Mouse (Mus musculus) heart, adult 2 months (tissue): ENCODE results near the gene Pcf11. TPM values are rescaled to one million over a fixed set of nuclear protein-coding genes. Genes with fewer than 3 reads are reported as not detected.

ENCODE experiments used
- DNase-seq, 2 experiments: peaks; one replicate each; pipeline ENCODE4 v3.0.0; 2021
- H3K27ac ChIP-seq: fragments of 200-600 bp; 2 replicates; pipeline ENCODE4 v1.8.1; 2022
- H3K27me3 ChIP-seq: fragments of 200-500 bp; 2 replicates; pipeline ENCODE4 v1.6.1; 2012; ENCODE audit warnings: mild to moderate bottlenecking, low read length, inconsistent platforms, mixed read lengths; ENCODE audit not compliant: control insufficient read depth, insufficient read depth
- H3K36me3 ChIP-seq: fragments of 200-500 bp; 2 replicates; pipeline ENCODE4 v1.6.1; 2012; ENCODE audit warnings: low read length, inconsistent platforms; ENCODE audit not compliant: control insufficient read depth, insufficient read depth
- H3K4me1 ChIP-seq: fragments of 200-500 bp; 2 replicates; pipeline ENCODE4 v1.6.1; 2011; ENCODE audit warnings: low read length; ENCODE audit not compliant: control insufficient read depth, insufficient read depth
- H3K4me3 ChIP-seq: fragments of 200-600 bp; 2 replicates; pipeline ENCODE4 v1.8.1; 2022
- H3K79me2 ChIP-seq: fragments of 200-500 bp; replicated peaks from 2 replicates; pipeline ENCODE4 v1.6.1; 2012; ENCODE audit warnings: mild to moderate bottlenecking, inconsistent platforms, low read length, moderate library complexity, mixed read lengths; ENCODE audit not compliant: control insufficient read depth, insufficient read depth
- H3K9ac ChIP-seq: fragments of 200-500 bp; 2 replicates; pipeline ENCODE4 v1.6.1; 2012; ENCODE audit warnings: low read depth, mild to moderate bottlenecking, control low read depth, inconsistent platforms, low read length, mixed read lengths
- CTCF ChIP-seq: fragments of 200-600 bp; IDR thresholded peaks from 2 replicates; pipeline ENCODE4 v1.8.1; 2022; ENCODE audit warnings: antibody characterized with exemption, mild to moderate bottlenecking, moderate library complexity
- EP300 ChIP-seq: fragments of 200-500 bp; IDR thresholded peaks from 2 replicates; pipeline ENCODE4 v1.6.1; 2011; ENCODE audit warnings: low read depth, low read length, control low read depth; ENCODE audit not compliant: insufficient read depth
- POLR2A ChIP-seq: fragments of 200-500 bp; IDR thresholded peaks from 2 replicates; pipeline ENCODE4 v1.6.1; 2011; ENCODE audit warnings: mild to moderate bottlenecking, low read depth, low read length, control low read depth; ENCODE audit not compliant: insufficient read depth
- WGBS: fragments of 180-500 bp; shearing (Covaris S2); methylation state at CpG from one replicate; pipeline ENCODE4 v1.1.7; 2018; 5-methylcytosine and 5-hydroxymethylcytosine counted together
- intact Hi-C: fragments of 180-260 bp; cut with DNase I; formaldehyde crosslinking; loops from one replicate; pipeline ENCODE4 v1.15.1; 2025
- polyA plus RNA-seq: library from polyadenylated mRNA; depleted of rRNA; stranded (reverse); fragments of >200 nt; gene quantifications from 2 replicates; pipeline ENCODE4 v1.2.3, GENCODE M21; 2012
- total RNA-seq, 2 experiments: library from RNA; stranded (reverse); gene quantifications; 2 replicates each; pipeline ENCODE4 v1.2.3; 2021

The Pcf11 gene
- total and polyA plus RNA-seq, 3 experiments: 8.7 to 25.0 (median 22.4) TPM

DNA sequence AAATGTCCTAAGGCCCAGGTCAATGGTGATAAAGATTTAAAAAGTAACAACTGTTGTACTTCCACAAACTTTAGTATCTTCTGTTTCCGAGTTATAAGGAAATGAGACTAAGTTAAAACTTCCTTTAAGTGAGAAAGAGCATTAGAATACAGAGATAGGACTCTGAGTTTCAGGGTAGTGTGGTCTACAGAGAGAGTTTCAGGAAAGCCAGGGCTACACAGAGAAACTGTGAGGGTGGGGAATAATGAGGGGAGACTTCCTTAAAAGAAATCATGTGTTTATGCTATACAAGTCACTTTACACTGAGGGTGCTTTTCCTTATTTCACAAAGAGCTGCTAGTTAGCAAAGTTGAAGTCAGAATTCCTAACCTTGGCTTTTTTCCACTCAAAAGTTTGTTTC is 16.4 kb downstream of the Pcf11 start:
- no peaks in the 10 kb centered on the region for H3K79me2 ChIP-seq
- 48% methylated on average over 1 of the region's 1 CpGs for WGBS

DNA sequence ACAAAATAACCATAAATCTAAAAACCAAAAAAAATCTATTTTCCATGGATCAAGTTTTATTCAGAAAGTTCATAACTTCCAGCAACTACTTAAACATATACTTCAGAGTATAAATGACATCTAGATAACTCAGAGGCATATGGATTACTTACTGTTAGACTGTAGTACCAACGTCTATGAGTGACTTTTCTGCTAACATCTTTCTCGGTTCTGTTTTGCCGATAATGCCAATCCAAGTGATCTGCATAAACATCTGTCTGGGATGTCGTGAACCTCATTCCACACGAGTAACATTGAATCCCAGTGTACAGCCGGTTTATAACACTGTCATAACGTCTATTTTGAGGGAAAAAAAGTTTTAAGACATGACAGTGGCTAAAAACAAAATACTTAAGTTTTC is 21.9 kb downstream of the Pcf11 start:
- no peak overlapping the region for H3K27ac ChIP-seq
- no peaks in the 10 kb centered on the region for H3K79me2 ChIP-seq
- DNase-seq: no peak
- H3K36me3 ChIP-seq: peaks cover 22% of the 10 kb centered on the region
- TF ChIP-seq CTCF: no peak
- no peak for TF ChIP-seq POLR2A
- no peak for TF ChIP-seq EP300
- H3K4me3 ChIP-seq: no peak overlapping the region
- 77% methylated on average over 7 of the region's 7 CpGs for WGBS
- intact Hi-C loops: loop anchor here (2.0 kb wide), 1 partner anchor 21 kb away; the partner anchor contains the start of gene Pcf11
- H3K4me1 ChIP-seq: peaks cover 2% of the 10 kb centered on the region; the same call in 1 of the 2 replicates
- no peak overlapping the region for H3K9ac ChIP-seq
- H3K27me3 ChIP-seq: no peaks in the 10 kb centered on the region

More for the DNA sequence above, 16.4 kb downstream of the Pcf11 start:
- H3K27ac ChIP-seq: no peak overlapping the region
- intact Hi-C loops: no loop called here
- no peak overlapping the region for H3K9ac ChIP-seq
- peaks cover 36% of the 10 kb centered on the region for H3K36me3 ChIP-seq
- H3K27me3 ChIP-seq: no peaks in the 10 kb centered on the region
- no peak for DNase-seq
- H3K4me1 ChIP-seq: peaks cover 3% of the 10 kb centered on the region
- no peak overlapping the region for H3K4me3 ChIP-seq
- TF ChIP-seq EP300: no peak
- no peak for TF ChIP-seq CTCF
- TF ChIP-seq POLR2A: no peak

DNA sequence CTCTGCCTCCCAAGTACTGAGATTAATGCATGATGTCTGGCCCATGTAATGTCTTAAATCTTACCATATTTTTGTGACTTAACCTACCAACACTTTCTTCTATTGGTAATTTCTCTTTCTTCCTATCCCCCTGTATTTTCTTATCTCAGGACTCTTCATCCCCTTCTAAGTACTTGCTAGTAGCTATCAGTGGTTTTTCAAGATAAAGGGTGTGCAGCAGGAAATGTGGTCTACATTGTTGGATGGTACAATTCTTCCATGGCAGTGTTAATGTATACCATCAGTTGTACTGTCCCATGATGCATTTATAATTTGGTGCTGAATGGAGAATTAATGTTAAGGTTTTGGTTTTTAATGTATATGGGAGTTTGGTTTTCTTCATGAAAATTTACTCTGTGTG is 27.4 kb downstream of the Pcf11 start:
- no peak overlapping the region for H3K4me3 ChIP-seq
- H3K79me2 ChIP-seq: no peaks in the 10 kb centered on the region
- intact Hi-C loops: no loop called here
- peaks cover 20% of the 10 kb centered on the region for H3K36me3 ChIP-seq
- no peaks in the 10 kb centered on the region for H3K4me1 ChIP-seq
- no peak overlapping the region for H3K27ac ChIP-seq
- DNase-seq: no peak
- no peak overlapping the region for H3K9ac ChIP-seq
- H3K27me3 ChIP-seq: no peaks in the 10 kb centered on the region
- TF ChIP-seq POLR2A: no peak
- no peak for TF ChIP-seq CTCF
- no peak for TF ChIP-seq EP300

DNA sequence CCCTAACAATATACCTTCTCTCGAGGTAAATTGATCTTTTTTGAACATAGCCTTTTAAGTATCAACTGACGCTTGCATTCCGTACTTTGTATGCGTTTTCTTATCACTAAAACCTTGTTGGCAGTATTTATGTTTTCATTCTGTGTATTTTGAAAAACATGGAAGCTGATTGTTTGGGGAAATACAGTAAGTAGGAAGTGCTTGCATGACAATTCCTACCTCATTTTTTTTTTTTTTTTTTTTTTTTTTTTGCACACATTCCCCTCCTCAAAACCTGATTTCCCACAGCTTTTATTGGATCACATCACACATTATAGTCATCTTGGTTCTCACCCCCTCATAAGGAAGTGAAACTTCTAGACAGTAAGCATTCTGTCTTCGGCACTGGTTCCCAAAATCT is 31.7 kb downstream of the Pcf11 start:
- intact Hi-C loops: loop anchor here (10.0 kb wide), 1 partner anchor 327 kb away; no protein-coding TSS in a partner anchor
- whole genome bisulfite sequencing: 73% methylated on average over 5 of the region's 5 CpGs
- Histone ChIP-seq H3K9ac (no peak overlapping the region), H3K4me3 (peak overlapping the region; percentile 84), H3K4me1 (no peaks in the 10 kb centered on the region), H3K79me2 (no peaks in the 10 kb centered on the region), H3K27me3 (no peaks in the 10 kb centered on the region), H3K27ac (no peak overlapping the region; the same call in 1 of the 2 replicates), H3K36me3 (peaks cover 9% of the 10 kb centered on the region)
- no peak for DNase-seq
- TF ChIP-seq CTCF (no peak), EP300 (no peak), POLR2A (no peak)

DNA sequence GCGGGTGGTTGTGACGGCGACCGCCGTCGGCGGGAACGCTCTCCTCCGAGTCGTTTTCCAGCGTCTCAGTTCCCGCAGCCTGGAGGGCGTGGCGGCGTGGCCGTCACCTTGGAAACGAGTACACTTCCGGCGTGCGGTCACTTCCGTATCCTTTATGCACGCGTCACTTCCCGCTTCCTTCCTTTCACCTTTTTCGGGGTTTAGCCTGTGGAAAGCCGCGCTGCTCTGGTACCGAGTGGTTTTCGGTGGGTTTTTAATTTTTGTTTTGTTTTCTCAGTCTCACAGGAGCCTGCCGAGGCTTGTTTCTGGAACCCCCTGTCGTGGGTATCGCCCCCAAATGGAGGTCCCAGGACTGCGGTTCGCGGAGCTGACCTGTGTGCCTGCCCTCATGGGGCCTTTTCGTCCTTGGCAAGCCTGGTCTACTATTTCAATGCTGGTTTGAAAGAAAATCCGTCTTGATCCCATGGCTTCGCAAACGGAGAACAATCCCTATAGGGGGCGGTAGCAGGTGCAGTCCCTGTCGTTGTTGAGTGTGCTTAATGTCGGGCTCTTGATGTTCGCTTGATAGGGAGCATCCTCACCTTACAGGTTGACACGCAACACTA is 32.6 kb downstream of the Pcf11 start, which contains the start of gene Ankrd42:
Gene Ankrd42 (minus strand): TSS at position 122 of the 605 bp plus-strand sequence.
- peak; percentile 92 to 94 for DNase-seq
- Histone ChIP-seq H3K9ac (peak within 1 kb of the TSS; percentile 83), H3K27ac (peak within 1 kb of the TSS; percentile 89), H3K4me1 (no peaks in the 10 kb centered on the region), H3K36me3 (peaks cover 9% of the 10 kb centered on the region), H3K27me3 (no peaks in the 10 kb centered on the region), H3K4me3 (peak within 1 kb of the TSS; percentile 84), H3K79me2 (no peaks in the 10 kb centered on the region)
- intact Hi-C loops: loop anchor here (1.0 to 10.0 kb wide), 3 partner anchors 31 to 328 kb away; partner anchors contain the start of gene Ccdc90b
- under 1% methylated on average over 44 of the region's 44 CpGs for WGBS
- peak; percentile 50 for TF ChIP-seq CTCF
- TF ChIP-seq EP300: peak; percentile 77
- peak; percentile 86 for TF ChIP-seq POLR2A

GRCm38 (mm10) chr7:92636295-92637011 is 33.3 kb downstream of the Pcf11 start:
- no peak for DNase-seq
- no peaks in the 10 kb centered on the region for H3K27me3 ChIP-seq
- peak overlapping the region; percentile 58 for H3K9ac ChIP-seq
- intact Hi-C loops: loop anchor here (1.0 to 10.0 kb wide), 3 partner anchors 32 to 328 kb away; partner anchors contain the start of gene Ccdc90b
- no peak for TF ChIP-seq CTCF
- TF ChIP-seq POLR2A: no peak
- no peak for TF ChIP-seq EP300
- no peaks in the 10 kb centered on the region for H3K79me2 ChIP-seq
- H3K4me1 ChIP-seq: no peaks in the 10 kb centered on the region
- peak overlapping the region; percentile 89 for H3K27ac ChIP-seq
- peaks cover 9% of the 10 kb centered on the region for H3K36me3 ChIP-seq
- WGBS: 2% methylated on average over 49 of the region's 49 CpGs
- H3K4me3 ChIP-seq: peak overlapping the region; percentile 84
